Mouse (Mus musculus) ovary, adult 18-20 months (tissue): ENCODE data around the gene Qrich1.
"Not testable (repeated sequence)": the region's sequence is repeated elsewhere in the genome, so short reads cannot be mapped to it uniquely, and the experiment has no call there.

ENCODE experiments used
- DNase-seq: peaks from one replicate; pipeline ENCODE4 v3.0.0; 2022; ENCODE audit warnings: low spot score, mixed read lengths

Gene Qrich1

DNA sequence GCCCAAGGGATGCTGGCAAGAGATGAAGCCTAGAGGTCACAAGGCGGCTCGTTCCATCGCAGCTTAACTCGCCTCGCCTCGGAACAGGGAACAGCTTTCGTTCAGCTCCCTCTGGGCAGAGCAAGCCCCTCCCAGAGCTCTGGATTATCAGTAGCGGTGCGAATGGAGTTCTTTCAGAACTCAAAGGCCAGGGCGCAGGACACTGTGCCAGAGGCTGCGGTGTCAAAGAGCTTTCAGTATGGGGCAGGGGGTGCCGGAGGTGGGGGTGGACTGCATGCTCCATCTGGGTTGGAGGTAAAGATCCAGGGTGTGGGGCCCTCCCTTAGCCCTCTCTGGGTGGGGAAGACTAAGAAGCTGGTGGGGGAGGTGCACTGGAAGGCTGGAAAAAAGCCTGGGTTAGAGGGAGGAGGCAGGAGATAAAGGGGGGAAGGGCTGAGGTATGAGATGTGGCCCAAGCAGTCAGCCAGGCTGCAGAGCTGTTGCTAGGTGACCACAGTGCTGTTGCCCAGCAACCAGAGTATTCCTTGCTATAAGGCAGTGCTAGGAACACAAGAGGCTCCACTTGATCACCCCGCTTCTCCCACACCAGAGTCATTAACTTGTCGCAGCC lies 71.1 kb downstream of the Qrich1 start:
- peak; percentile 81 for DNase-seq

DNA sequence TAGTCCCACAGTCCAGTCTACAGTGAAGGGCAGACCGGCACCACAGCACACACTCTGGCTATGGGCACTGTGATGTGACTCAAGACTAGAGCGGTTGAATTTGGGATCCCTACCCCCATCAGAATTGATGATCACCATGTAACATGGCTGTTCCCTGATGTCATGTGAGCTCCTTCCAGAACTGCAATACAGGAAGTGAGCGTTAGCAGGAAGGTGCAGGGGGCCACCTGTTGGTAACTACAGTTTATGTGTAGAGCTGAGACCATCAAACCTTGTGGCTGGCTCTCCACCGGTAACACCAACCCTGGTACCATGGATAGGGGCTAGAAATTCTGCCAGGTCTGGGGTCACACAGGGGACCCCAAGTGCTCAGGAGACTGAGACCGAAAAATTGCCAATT lies 72.6 kb downstream of the Qrich1 start:
- DNase-seq: no peak

DNA sequence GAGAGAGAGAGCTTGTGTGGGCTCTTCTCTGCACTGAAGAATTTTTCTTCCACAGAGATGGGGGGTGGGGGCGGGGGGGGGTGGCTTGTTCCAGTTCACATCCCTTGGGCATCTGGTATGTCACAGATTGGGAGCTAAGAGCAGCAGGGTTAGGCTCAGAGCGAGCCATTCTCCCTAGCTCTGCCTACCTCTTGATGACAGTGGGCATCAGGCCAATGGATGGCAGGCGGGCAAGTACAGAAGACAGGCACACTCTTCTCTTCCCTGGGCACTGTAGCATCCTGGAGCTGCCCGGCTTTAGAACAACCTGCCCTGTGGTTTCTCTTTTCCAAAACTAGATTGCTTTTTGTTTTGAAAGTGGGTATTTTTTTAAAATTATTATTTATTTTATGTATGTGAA lies 74.9 kb downstream of the Qrich1 start:
- no peak for DNase-seq

DNA sequence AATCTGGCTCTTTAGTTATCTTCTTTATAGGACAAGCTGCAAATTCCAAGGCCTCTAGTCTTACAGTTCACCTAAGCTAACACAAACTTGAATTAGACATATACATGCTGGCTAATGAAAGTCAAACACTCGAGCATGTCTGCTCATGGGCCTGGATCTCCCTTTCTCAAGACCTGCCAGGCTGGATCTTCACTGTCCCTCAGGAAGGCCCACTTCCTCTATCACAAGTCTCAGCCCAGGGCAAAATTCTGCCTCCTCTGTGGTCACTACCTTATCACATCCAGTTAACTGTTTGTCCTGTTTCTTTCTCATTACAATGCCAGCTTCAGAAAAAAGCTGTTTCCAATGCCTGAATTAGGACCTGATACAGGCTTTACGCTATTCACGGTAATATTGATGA lies 77.7 kb downstream of the Qrich1 start:
- DNase-seq: no peak

DNA sequence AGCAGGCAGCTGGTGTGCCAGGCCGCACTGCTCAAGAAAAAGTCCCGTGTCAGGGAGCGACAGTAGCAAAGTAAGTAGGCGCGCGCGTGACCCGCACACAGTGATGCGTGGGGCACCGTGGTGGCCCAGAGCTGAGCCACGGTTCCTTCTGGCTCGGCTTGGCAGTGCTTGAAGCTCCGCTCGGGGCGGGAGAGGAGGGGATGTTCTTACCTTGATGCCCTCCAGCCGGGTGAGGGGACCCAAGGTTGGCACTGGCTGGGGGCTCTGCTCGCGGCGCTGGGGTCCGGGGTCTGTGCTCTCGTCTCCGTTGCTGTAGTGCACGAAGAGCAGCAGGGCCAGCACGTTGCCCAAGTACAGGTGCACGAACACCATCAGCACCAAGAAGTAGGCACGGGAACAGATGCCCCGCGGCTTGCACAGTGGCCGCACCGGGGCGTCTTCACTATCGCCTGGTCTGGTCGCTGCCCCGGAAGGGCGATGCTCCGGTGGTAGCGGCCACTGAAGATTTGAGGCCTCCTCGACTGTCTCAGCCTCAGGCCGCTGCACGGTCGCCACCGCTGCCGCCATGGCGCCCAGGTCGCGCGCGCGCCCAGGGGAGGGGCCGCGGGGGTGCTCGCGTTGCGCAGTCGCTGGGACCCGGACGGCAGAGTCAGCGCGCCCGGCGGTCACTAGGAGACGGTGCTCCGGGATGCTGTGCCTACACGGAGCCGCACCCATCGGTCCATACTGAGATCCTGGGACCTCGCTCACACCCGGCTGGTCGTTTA lies 80.6 kb downstream of the Qrich1 start, which contains the start of gene P4htm:
Gene P4htm, minus strand, starts transcription at position 670 of the 767 bp plus-strand sequence.
- peak; percentile 31 for DNase-seq

DNA sequence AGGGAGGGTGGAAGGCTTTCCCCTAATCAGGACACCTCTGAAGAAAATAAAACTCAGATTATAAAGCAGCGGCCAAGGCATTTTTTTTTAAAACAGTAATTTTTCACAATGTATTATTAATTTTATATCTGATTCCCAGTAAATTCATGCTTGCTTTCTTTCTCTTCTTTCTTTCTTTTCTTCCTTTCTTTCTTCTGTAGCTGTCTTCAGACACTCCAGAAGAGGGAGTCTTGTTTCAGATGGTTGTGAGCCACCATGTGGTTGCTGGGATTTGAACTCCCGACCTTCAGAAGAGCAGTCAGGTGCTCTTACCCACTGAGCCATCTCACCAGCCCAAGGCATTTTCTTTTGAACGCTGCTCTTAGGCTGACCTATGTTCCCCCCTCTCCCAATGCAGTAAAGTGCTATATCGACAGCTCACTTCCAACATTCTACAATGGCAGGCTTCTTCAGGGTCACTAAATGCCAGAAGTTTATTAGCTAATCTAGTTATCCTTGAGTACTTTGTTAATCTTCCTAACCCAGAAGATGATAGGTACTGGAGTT lies 82.5 kb downstream of the Qrich1 start:
- no peak for DNase-seq

DNA sequence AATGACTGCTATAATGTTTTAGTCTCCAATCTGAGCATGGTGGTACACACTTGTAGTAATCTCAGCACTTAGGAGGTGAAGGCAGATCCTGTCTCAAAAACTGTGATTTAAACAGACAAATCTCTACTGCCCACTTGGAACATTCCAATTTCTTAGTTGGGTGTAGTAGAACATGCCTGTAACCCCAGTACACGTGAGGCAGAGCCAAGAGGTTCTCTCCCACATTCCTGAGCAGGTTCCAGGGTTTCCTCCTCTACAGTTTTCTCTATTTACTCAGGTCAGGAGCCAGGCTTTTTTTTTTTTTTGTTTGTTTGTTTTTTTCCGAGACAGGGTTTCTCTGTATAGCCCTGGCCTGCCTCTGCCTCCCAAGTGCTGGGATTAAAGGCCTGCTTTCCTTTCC lies 83.4 kb downstream of the Qrich1 start:
- DNase-seq: no peak

DNA sequence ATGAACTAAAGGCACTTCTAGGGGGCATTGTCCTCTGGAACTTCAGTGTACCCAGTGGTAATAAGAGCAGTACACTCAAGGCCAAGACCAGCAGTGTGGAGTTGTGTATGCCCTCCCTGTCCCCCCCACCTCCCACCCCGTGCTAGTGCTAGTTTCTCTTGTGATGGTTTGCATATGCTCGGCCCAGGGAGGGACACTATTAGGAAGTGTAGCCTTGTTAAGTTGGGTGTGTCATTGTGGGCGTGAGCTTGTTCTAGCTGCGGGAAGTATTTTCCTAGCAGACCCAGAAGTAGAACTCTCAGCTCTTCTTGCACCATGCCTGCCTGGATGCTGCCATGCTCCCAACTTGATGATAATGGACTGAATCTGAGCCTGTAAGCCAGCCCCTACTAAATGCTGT lies 85.4 kb downstream of the Qrich1 start:
- DNase-seq: no peak

DNA sequence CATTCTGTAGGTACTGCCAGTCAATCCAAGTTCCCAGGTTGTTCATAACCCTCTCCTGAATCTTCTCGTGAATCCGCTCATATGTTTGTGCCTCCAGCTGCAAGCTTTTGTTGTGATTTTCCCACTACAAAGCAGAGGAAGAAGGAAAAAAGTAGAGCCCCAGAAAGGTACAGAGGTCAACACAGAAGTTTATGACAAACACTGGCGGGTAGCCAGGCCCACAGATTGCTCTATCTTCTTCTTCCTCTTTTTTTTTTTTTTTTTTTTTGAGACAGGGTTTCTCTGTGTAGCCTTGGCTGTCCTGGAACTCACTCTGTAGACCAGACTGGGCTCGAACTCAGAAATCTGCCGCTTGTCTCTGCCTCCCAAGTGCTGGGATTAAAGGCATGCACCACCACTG lies 91.3 kb downstream of the Qrich1 start:
- not testable (repeated sequence) for DNase-seq

DNA sequence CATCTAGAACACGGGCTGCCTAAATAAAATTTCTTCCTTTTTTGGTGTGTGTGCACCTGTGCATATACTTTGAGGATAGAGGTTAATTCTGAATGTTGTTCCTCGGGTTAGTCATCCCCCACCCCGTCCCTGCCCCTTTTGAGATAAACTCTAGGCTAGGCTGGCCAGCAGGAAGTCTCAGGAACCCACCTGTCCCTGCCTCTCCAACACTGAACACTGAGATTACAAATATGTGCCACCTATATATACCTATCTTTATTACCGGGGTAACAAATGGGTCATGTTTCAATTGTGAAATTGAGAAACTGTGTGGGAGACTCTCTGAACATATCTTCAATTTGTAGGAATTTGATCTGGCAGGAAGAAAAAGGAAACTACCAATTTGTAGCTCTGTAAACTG lies 92.3 kb downstream of the Qrich1 start:
- no peak for DNase-seq
